Mouse (Mus musculus): Measurements from ENCODE around the gene Pmvk. TPM values are rescaled to one million over a fixed set of nuclear protein-coding genes. Genes with fewer than 3 reads are reported as not detected.
A peak's percentile ranks its signal among the peaks of the same experiment; 100 is the strongest.

The Pmvk gene
- 64.3 and 70.4 TPM in 2 replicates for polyA plus RNA-seq (2016; fragmentation: Nextera tagmentation; extraction: Ambion mirVana)

DNA sequence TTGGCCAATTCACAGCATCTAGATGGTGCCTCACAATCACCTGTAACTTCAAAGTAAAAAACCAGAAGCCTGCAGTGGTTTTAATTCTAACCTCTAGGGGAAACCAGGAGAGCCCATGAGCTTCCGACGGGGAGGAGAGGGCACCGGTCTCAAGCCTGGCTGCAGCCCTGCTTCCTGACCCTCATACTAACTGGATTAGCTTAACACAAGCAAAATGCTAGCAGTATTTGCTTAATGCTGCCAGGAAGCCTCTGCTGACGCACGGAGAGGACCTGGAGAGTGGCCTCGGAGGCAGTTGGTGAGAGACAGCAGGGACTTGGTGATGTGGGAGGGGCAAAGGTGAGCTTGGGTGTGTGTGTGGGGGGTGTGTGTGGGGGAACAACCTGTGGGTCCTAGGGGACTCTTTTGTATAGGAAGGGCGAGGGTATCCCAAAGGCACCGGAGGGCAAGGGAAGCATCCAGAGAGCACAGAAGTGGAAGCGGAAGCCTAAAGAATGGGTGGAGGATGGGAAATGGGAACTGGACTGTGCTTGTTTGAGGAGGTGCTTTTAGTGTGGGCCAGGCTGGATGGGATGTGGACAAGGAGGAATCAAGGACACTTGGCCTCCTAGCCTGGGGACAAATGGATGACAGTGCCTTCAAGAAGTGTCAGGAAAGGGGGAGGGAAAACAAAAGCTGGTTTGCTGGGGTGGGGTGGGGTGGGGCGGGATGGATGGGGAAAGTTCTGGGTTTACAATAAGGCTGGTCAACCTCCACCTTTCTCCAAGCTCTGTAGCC is at the start of gene Pmvk:
Gene Pmvk, plus strand, starts transcription at position 141 of the 777 bp plus-strand sequence.
- no peaks in the 10 kb centered on the region for H3K9me3 ChIP-seq
- no peaks in the 10 kb centered on the region for H3K36me3 ChIP-seq
- DNase-seq (ENCODE audit: low spot score) = no peak
- WGBS = 52% methylated on average over 9 of the region's 10 CpGs
- no peaks in the 10 kb centered on the region for H3K27me3 ChIP-seq (ENCODE audit: insufficient read depth, poor library complexity, severe bottlenecking)
- no peak within 1 kb of the TSS for H3K27ac ChIP-seq
- H3K4me3 ChIP-seq = no peak within 1 kb of the TSS
- peaks cover 52% of the 10 kb centered on the region for H3K4me1 ChIP-seq

DNA sequence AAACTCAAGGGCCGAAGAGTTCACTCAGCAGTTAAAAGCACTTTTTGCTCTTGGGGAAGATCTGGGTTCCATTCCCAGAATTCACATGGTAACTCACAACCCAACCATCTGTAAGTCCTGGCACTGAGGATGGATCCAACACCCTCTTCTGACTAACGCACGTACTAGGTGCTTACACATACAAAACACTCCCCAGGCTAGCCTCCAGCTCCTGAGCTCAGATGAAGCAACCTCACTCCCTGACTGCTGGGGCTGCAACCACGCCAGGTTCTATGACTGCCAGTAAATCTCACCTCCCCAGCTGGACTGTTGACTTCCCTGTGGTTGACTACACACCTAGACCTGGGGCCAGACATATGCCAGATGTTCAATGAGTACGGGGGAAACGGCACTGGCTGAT is 47.5 kb upstream of the Pmvk start:
- no peak for DNase-seq (ENCODE audit: low spot score)
- no peaks in the 10 kb centered on the region for H3K27me3 ChIP-seq (ENCODE audit: insufficient read depth, poor library complexity, severe bottlenecking)
- peaks cover 7% of the 10 kb centered on the region for H3K4me1 ChIP-seq
- no peak overlapping the region for H3K27ac ChIP-seq
- H3K4me3 ChIP-seq = no peak overlapping the region
- WGBS = 91% methylated on average over 6 of the region's 6 CpGs
- peaks cover 61% of the 10 kb centered on the region for H3K36me3 ChIP-seq
- H3K9me3 ChIP-seq = no peaks in the 10 kb centered on the region

DNA sequence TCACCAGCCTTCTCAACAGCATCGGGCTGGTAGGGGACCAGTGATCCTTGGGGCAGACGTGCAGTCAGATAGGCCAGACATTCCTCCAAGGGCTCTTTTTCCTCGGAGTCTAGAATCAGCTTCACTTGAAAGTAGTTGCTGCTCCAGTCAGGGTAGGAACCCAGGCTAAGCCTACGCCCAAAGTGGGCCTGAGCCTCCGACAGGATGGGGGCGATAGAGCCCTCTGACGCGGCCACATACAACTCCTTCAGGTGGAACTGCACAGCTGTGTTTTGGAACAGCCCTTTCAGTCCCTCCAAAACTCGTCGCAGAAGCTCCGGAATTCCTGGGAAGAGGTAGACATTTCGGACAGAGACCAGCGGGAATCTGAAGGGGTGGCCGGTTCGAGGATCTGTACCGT is 45.9 kb upstream of the Pmvk start:
- Histone ChIP-seq H3K27ac (no peak overlapping the region), H3K36me3 (peaks cover 52% of the 10 kb centered on the region), H3K4me3 (0 out of 2 replicates have a peak overlapping the region, but pooled peaks have one; percentile 12), H3K27me3 (ENCODE audit: insufficient read depth, poor library complexity, severe bottlenecking) (no peaks in the 10 kb centered on the region), H3K9me3 (no peaks in the 10 kb centered on the region), H3K4me1 (peaks cover 7% of the 10 kb centered on the region)
- DNase-seq (ENCODE audit: low spot score) = no peak
- WGBS = 53% methylated on average over 16 of the region's 16 CpGs

DNA sequence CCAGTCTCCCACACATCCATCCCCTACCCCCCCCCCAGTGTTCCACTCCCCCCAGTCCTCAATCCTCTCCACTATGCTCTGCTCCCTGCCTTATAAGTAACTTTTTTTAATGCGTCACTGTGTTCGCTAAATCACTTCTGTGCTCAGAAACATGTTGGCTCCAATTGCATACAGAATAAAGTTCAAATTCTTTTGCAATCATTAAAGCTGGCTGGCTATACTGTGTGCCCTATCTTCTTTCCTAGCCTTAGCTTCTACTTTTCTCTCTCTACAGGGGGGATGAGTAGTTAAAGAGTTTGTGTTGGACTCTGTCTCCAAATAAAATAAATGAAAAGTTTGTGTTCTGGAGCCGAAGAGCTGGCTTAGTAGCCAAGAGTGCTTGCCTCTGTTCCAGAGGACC is 44.6 kb upstream of the Pmvk start:
- H3K4me1 ChIP-seq = peaks cover 7% of the 10 kb centered on the region
- H3K27ac ChIP-seq = no peak overlapping the region
- H3K36me3 ChIP-seq = peaks cover 51% of the 10 kb centered on the region
- no peak overlapping the region for H3K4me3 ChIP-seq
- no peaks in the 10 kb centered on the region for H3K9me3 ChIP-seq
- DNase-seq (ENCODE audit: low spot score) = no peak
- WGBS = 94% methylated on average over 3 of the region's 3 CpGs
- H3K27me3 ChIP-seq (ENCODE audit: insufficient read depth, poor library complexity, severe bottlenecking) = no peaks in the 10 kb centered on the region

DNA sequence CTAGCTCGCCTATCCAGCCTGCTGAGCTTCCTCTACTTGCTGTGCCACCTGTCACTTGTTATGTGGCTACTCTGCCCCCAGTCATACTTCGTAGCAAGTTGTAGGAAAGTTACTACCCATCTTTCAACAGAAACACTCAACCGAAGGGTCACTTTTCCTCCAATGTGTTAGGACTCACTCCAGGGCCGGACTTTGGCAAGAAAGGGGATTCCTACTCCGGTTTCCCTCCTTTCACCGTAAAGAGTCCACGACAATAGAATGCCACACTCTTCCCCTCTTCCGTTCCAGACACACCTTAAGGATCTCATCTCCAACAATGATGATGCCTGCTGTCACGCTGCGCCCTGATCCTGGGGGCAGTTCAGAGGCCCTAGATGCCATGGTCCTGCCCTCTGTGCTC is 43.5 kb upstream of the Pmvk start:
- H3K9me3 ChIP-seq = no peaks in the 10 kb centered on the region
- H3K36me3 ChIP-seq = peaks cover 54% of the 10 kb centered on the region
- WGBS = 72% methylated on average over 10 of the region's 10 CpGs
- H3K4me3 ChIP-seq = peak overlapping the region; percentile 68
- H3K4me1 ChIP-seq = peaks cover 7% of the 10 kb centered on the region
- H3K27ac ChIP-seq = peak overlapping the region; percentile 84
- no peaks in the 10 kb centered on the region for H3K27me3 ChIP-seq (ENCODE audit: insufficient read depth, poor library complexity, severe bottlenecking)
- no peak for DNase-seq (ENCODE audit: low spot score)

DNA sequence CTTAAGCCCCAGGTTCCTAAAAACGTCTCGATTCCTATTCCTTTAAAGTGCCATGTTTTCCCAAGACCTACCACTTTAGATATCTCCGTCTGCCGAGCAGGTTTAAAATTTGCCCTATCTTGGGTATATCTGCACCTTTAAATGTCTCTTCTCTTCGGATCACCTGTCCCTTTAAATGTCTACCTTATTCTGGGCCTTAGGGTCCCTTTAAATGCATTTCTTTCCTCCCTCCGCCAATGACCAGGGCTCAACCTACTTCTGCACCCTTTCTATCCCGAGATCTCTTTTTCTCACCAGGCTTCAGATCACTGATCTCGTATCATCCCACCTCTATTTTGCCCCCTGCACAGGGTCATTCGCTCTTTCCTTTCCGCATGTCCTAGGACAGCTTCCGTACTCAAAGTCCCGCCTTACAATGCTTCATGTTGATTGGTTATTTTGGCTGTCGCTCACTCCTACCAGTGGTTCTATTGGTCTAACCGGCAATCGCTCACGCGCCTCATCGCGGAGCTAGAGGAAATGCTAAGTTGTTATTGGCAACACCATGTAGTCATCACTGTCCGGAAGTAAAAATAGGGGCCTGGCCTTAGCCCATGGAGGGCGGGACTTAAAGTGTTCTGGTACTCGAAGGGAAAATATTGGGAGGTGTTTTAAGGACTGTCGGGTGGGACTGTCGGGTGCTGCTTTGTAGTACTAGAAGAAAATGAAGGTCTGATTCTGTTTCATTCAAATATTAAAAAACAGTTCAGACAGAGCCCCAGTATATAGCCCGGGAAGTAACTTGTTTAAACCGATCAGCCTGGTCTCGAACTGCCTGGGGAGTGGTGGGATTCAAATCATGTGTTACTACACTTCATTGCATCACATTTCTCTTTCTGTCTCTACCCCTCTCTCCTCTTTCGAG is 42.6 kb upstream of the Pmvk start, which contains the start of gene Flad1:
Gene Flad1, minus strand, starts transcription at position 381 of the 904 bp plus-strand sequence.
- H3K4me1 ChIP-seq = peaks cover 12% of the 10 kb centered on the region
- 7% methylated on average over 28 of the region's 28 CpGs for WGBS
- no peaks in the 10 kb centered on the region for H3K27me3 ChIP-seq (ENCODE audit: insufficient read depth, poor library complexity, severe bottlenecking)
- H3K27ac ChIP-seq = peak within 1 kb of the TSS; percentile 84
- H3K36me3 ChIP-seq = peaks cover 58% of the 10 kb centered on the region
- H3K9me3 ChIP-seq = no peaks in the 10 kb centered on the region
- peak; percentile 99 for DNase-seq (ENCODE audit: low spot score)
- H3K4me3 ChIP-seq = peak within 1 kb of the TSS; percentile 68

DNA sequence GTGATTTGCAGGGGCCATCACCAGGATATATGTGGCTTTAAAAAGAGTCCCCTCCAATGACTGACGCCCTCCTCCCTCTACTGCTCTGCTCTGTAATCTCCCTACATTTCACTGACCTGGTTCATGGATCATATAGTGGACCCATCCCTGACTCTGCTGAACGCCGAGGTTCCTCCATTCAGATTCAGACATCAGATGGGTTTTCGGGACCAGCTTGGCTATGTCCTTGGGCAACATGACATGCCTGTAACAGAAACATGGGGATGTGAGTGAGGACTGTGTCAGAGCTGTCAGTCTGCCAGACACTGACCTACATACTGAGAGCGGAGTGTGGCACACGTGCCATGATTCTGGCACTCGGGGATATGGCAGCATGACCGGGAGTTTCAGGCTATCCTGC is 38.2 kb upstream of the Pmvk start:
- Histone ChIP-seq H3K27me3 (ENCODE audit: insufficient read depth, poor library complexity, severe bottlenecking) (no peaks in the 10 kb centered on the region), H3K4me3 (peak overlapping the region; percentile 67; the same call in 1 of the 2 replicates)

DNA sequence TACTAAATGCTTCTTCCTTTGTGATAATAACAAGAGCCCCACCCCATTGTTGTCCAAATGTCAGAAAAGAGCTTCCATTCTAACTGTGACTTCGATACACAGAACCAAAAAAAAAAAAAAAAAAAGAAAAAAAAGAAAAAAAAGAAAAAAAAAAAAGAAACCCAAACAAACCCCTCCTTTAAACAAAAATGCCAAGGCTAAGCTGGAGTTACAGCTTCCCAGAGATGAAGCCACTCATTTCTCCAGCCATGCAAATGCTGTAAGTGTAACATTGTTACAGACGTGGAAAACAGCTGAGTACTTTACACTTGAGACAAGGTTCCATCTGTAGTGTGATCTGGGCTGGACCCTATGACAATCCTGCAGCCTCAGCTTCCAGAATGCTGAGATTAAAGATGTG is 37.2 kb upstream of the Pmvk start:
- Histone ChIP-seq H3K27me3 (ENCODE audit: insufficient read depth, poor library complexity, severe bottlenecking) (no peaks in the 10 kb centered on the region), H3K27ac (peak overlapping the region; percentile 92), H3K9me3 (no peaks in the 10 kb centered on the region), H3K36me3 (peaks cover 36% of the 10 kb centered on the region), H3K4me3 (peak overlapping the region; percentile 67), H3K4me1 (peaks cover 33% of the 10 kb centered on the region)
- WGBS = 36% methylated on average over 2 of the region's 2 CpGs
- no peak for DNase-seq (ENCODE audit: low spot score)

More for the DNA sequence above, 38.2 kb upstream of the Pmvk start:
- 96% methylated on average over 8 of the region's 8 CpGs for WGBS
- H3K27ac ChIP-seq = no peak overlapping the region
- peaks cover 24% of the 10 kb centered on the region for H3K4me1 ChIP-seq
- no peaks in the 10 kb centered on the region for H3K9me3 ChIP-seq
- H3K36me3 ChIP-seq = peaks cover 36% of the 10 kb centered on the region
- DNase-seq (ENCODE audit: low spot score) = no peak

DNA sequence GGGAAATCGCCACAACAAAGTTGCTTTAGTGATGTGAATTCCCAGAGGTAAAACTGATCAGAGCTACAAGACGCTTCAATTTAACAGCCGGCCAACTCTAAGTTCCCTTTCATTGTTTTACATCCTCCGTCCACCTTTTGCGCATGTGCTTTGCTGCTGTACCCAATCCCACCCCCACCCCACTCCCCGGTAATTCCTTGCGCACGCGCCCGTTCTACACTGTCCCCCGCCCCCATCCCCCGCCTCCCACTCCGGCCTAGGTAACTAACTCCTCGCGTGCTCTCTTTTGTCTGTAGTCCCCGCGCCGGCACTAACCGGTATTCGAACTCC is 36.5 kb upstream of the Pmvk start:
- DNase-seq (ENCODE audit: low spot score) = no peak
- Histone ChIP-seq H3K27me3 (ENCODE audit: insufficient read depth, poor library complexity, severe bottlenecking) (no peaks in the 10 kb centered on the region), H3K4me3 (peak overlapping the region; percentile 67), H3K9me3 (no peaks in the 10 kb centered on the region), H3K36me3 (peaks cover 35% of the 10 kb centered on the region), H3K27ac (peak overlapping the region; percentile 92), H3K4me1 (peaks cover 40% of the 10 kb centered on the region)
- under 1% methylated on average over 20 of the region's 20 CpGs for WGBS

DNA sequence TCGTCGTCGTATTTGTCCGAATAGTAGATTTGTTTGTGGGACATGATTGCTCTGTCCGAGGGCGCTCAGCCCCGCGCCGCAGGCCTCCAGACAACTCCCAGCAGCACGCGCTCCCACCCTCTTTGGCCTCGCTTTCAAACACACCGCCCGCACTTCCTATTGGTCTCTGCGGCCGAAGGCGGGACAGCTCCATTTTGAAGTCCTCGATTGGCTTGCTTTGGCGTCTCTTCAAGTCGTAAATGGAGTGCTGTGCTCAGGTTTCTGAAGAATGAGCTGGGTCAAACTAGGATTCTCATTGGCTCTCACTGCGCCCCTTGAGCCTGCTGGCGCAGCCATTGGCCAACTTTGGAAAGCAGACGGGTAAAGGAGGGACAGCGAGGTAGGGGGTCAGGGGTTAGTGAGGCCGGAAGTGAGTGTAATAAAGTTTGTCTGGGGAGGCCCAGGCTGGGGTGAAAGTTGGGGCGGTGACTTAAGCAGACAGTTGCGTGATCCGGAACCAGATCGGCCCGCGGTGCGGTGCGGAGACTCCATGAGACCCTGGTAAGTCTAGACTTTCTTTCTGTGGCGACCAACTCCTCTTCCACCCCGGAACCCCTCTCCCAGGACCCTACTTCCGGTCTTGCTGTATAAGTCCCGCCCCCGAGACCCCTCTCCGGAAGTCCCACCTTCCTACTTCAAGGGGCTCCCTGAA is 36.0 kb upstream of the Pmvk start, which contains the start of the genes Cks1b and Shc1:
Gene Cks1b, minus strand, starts transcription at position 214 of the 691 bp plus-strand sequence.
Gene Shc1, plus strand, starts transcription at position 274 of the 691 bp plus-strand sequence.
- Histone ChIP-seq H3K4me1 (peaks cover 45% of the 10 kb centered on the region), H3K9me3 (no peaks in the 10 kb centered on the region), H3K27ac (peak within 1 kb of the TSS; percentile 92), H3K36me3 (peaks cover 35% of the 10 kb centered on the region), H3K4me3 (peak within 1 kb of the TSS; percentile 67), H3K27me3 (ENCODE audit: insufficient read depth, poor library complexity, severe bottlenecking) (no peaks in the 10 kb centered on the region)
- WGBS = 0% methylated on average over 39 of the region's 39 CpGs
- peak; percentile 100 for DNase-seq (ENCODE audit: low spot score)

DNA sequence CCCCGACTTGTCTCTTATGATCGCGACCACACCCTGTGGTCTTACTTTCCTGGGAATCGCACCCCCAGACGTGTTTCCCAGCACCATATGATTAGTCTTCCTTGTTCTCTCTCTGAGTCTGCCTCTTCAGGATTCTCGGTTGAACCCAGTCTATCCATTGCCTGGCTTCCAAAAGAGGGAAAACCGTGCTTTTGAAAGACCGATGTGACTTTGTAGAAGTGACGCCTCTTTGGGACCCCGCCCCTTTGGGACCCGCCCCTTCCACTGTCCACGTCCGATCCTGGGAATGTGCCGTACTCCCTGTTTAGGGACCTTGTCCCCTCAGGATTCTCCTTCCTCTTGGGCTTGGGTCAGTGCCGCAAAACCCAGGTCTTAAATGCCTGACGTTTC is 35.5 kb upstream of the Pmvk start:
- peaks cover 37% of the 10 kb centered on the region for H3K36me3 ChIP-seq
- no peaks in the 10 kb centered on the region for H3K27me3 ChIP-seq (ENCODE audit: insufficient read depth, poor library complexity, severe bottlenecking)
- DNase-seq (ENCODE audit: low spot score) = peak; percentile 92
- peak overlapping the region; percentile 67 for H3K4me3 ChIP-seq
- H3K27ac ChIP-seq = peak overlapping the region; percentile 92
- under 1% methylated on average over 16 of the region's 16 CpGs for WGBS
- H3K4me1 ChIP-seq = peaks cover 50% of the 10 kb centered on the region
- H3K9me3 ChIP-seq = no peaks in the 10 kb centered on the region

DNA sequence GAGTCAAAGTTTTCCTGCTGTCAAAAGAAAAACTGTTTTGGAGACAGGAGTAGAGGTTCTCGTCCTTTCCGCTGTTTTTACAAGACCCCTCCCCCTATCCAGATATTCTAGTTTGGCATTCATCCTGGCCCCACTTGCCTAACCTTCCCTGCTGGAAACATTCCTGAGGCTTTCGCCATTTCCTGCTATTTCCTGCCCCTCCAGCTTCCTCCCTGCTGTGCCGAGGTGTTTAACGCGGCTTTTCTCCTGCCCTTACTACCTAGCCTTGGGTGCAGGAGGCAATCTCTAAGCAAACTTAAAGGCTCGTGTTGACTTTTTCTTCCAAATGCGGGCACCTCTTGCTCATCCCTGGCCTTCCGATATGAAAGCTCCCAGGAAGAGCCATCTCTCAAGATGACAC is 34.8 kb upstream of the Pmvk start:
- Histone ChIP-seq H3K4me1 (peaks cover 57% of the 10 kb centered on the region), H3K27me3 (ENCODE audit: insufficient read depth, poor library complexity, severe bottlenecking) (no peaks in the 10 kb centered on the region), H3K4me3 (peak overlapping the region; percentile 67), H3K9me3 (no peaks in the 10 kb centered on the region), H3K27ac (peak overlapping the region; percentile 92), H3K36me3 (peaks cover 37% of the 10 kb centered on the region)
- peak; percentile 85 for DNase-seq (ENCODE audit: low spot score)
- WGBS = under 1% methylated on average over 9 of the region's 9 CpGs
